Mouse (Mus musculus) intestine, embryonic 14.5 days (tissue): ENCODE measurements around the gene Cbll1. TPM values are rescaled to one million over a fixed set of nuclear protein-coding genes. Genes with fewer than 3 reads are reported as not detected.

ENCODE experiments used
- polyA plus RNA-seq: library from polyadenylated mRNA; unstranded; fragments of >200 nt; fragmentation: Nextera tagmentation; extraction: Ambion mirVana; gene quantifications from 2 replicates; pipeline ENCODE4 v1.2.1, GENCODE M21; 2014

The Cbll1 gene
- polyA plus RNA-seq, 1 experiment from 2014 or later: 19.1 TPM

Other genes with a start within 250 kb of the Cbll1 start
- 96.3 and 102 TPM in 2 replicates for gene Lamb1, start 234.4 kb downstream of the Cbll1 start, polyA plus RNA-seq
- gene Dld, start 148.2 kb downstream of the Cbll1 start, polyA plus RNA-seq: 128 and 134 TPM in 2 replicates
- 0.58 and 0.99 TPM in 2 replicates for gene Slc26a3, start 108.7 kb downstream of the Cbll1 start, polyA plus RNA-seq
- 0.07 TPM in 1 of 2 replicates, not detected in the other for gene Slc26a4, start 60.4 kb upstream of the Cbll1 start, polyA plus RNA-seq
- gene Bcap29, start 135.0 kb upstream of the Cbll1 start, polyA plus RNA-seq: 40.7 and 43.0 TPM in 2 replicates
- 12.4 and 14.0 TPM in 2 replicates for gene Dus4l, start 155.2 kb upstream of the Cbll1 start, polyA plus RNA-seq
- 34.9 and 41.0 TPM in 2 replicates for gene Cog5, start 155.3 kb upstream of the Cbll1 start, polyA plus RNA-seq
- gene Gpr22, start 214.3 kb upstream of the Cbll1 start, polyA plus RNA-seq: 7.5 and 8.0 TPM in 2 replicates